8 mouse cellular contexts compared by ENCODE assay signal in the genomic region with DNA sequence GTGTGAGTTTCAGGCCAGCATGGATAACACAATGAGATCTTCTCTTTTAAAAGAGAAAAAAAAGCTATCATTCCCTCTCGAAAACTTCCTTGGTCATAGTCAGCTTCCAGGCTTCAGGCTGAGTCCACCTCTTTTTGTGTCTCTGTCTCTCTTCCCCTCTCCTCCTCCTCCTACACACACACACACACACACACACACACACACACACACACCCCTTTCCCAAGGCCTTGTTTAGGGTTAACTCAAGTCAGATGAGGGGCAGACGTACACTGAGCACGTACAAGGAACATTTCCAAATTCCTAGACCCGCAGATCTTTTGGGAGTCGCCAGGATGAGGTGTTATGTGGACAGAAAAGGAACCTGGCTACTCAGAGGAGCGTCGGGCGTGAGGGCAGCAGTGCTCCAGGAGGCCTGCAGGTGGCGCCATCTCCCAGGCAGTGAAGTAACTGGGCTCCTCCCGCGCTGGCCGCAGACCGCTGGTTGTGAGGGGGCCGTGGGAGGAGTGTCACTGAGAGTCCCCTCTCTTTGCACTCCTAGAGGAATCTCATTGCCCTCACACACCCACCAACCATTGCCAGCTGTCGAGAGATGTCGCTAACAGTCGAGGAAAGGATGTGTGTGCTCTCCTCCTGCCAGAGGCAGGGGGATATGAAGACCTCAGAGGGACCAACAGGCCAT. TPM values are rescaled to one million over a fixed set of nuclear protein-coding genes. Genes with fewer than 3 reads are reported as not detected.
DNase-seq lines count a peak whose midpoint lies in the region; ATAC-seq and TF ChIP-seq lines count a peak whose summit lies in the region.

No protein-coding gene starts in this region.

- no peaks in the 10 kb centered on the region for H3K4me1 ChIP-seq in heart, embryonic 11.5 days (ENCODE audit: control insufficient read depth, insufficient read depth, low read length)
- 0 out of 2 replicates have a peak, but pooled peaks cover 8% of the 10 kb centered on the region for H3K4me1 ChIP-seq in lung, embryonic 15.5 days
- H3K4me1 ChIP-seq in olfactory bulb, adult 2 months (ENCODE audit: control insufficient read depth, insufficient read depth, low read length): no peaks in the 10 kb centered on the region

- no peaks in the 10 kb centered on the region for H3K36me3 ChIP-seq in heart, embryonic 11.5 days (ENCODE audit: control insufficient read depth, insufficient read depth, low read length)
- H3K36me3 ChIP-seq in lung, embryonic 15.5 days: no peaks in the 10 kb centered on the region

- peak; percentile 93 for TF ChIP-seq CTCF in olfactory bulb, adult 2 months (IDR thresholded peaks at IDR 0.05; ENCODE audit: insufficient read depth, low read depth, low read length)

- 5% methylated on average over 17 of the region's 17 CpGs for WGBS in heart, embryonic 11.5 days (ENCODE audit: insufficient replicate concordance)
- 3% methylated on average over 17 of the region's 17 CpGs for WGBS in lung, embryonic 15.5 days
- 5% methylated on average over 17 of the region's 17 CpGs for WGBS in olfactory bulb, adult 2 months

- H3K9ac ChIP-seq in heart, embryonic 11.5 days (ENCODE audit: low read depth, low read length): no peak overlapping the region
- H3K9ac ChIP-seq in lung, embryonic 15.5 days: no peak overlapping the region

- H3K4me3 ChIP-seq in heart, embryonic 11.5 days (ENCODE audit: low read depth, low read length): no peak overlapping the region
- H3K4me3 ChIP-seq in lung, embryonic 15.5 days: no peak overlapping the region
- no peak overlapping the region for H3K4me3 ChIP-seq in olfactory bulb, adult 2 months (ENCODE audit: insufficient read depth, low read depth, low read length)

- H3K9me3 ChIP-seq in heart, embryonic 11.5 days (replicated peaks; ENCODE audit: control insufficient read depth, low read length): no peaks in the 10 kb centered on the region
- H3K9me3 ChIP-seq in lung, embryonic 15.5 days: no peaks in the 10 kb centered on the region

- peak overlapping the region; percentile 27 for H3K4me2 ChIP-seq in heart, embryonic 11.5 days
- peak overlapping the region; percentile 38 for H3K4me2 ChIP-seq in lung, embryonic 15.5 days

- H3K27ac ChIP-seq in heart, embryonic 11.5 days (ENCODE audit: low read depth, low read length): no peak overlapping the region
- no peak overlapping the region for H3K27ac ChIP-seq in lung, embryonic 15.5 days
- no peak overlapping the region for H3K27ac ChIP-seq in olfactory bulb, adult 2 months (ENCODE audit: insufficient read depth, low read depth, low read length)

- H3K27me3 ChIP-seq in heart, embryonic 11.5 days (ENCODE audit: control insufficient read depth, insufficient read depth, low read length): no peaks in the 10 kb centered on the region
- H3K27me3 ChIP-seq in lung, embryonic 15.5 days: no peaks in the 10 kb centered on the region

- no peak for TF ChIP-seq POLR2A in olfactory bulb, adult 2 months (IDR thresholded peaks at IDR 0.05; ENCODE audit: insufficient read depth, low read depth, low read length)

- peak; percentile 72 for DNase-seq in A20 (ENCODE audit: low read depth, low spot score)
- DNase-seq in adrenal gland, adult 2 months: peak; percentile 55
- peak; percentile 62 for DNase-seq in embryo, embryonic 11.5 days (ENCODE audit: low read depth, low spot score)
- peak; percentile 86 for DNase-seq in kidney, postnatal 10 days
- DNase-seq in thymus, postnatal 14 days: peak; percentile 66

- ATAC-seq in heart, embryonic 11.5 days (replicated peaks; ENCODE audit: insufficient number of reproducible peaks, low FRiP score, low TSS enrichment): peak; percentile 40; the same call in 1 of the 2 replicates
- ATAC-seq in lung, embryonic 15.5 days (ENCODE audit: borderline replicate concordance, extremely low read depth, low FRiP score, low TSS enrichment): peak; percentile 62; the same call in 1 of the 2 replicates

RNA-seq across cellular contexts. Expression of a gene that starts 51.3 kb away (rescaled TPM):
- 100 to 1,000 TPM; 236 to 263 TPM for total RNA-seq in adrenal gland, adult 2 months (2021)
- polyA plus RNA-seq in adrenal gland, adult 2 months (2012; rRNA removed): 96.3 and 114 TPM in 2 replicates
- polyA plus RNA-seq in heart, embryonic 11.5 days (2014; fragmentation: Nextera tagmentation; extraction: Ambion mirVana): 10.1 and 12.5 TPM in 2 replicates
- 27.2 and 27.6 TPM in 2 replicates for polyA plus RNA-seq in lung, embryonic 15.5 days (2015; fragmentation: Nextera tagmentation; extraction: Ambion mirVana)
- 288 TPM in 1 of 2 replicates, not detected in the other for polyA plus RNA-seq in olfactory bulb, adult 2 months (2012; ENCODE audit: insufficient read depth, insufficient read length, low replicate concordance, missing spikeins)
